Mouse (Mus musculus) stomach, embryonic 15.5 days (tissue): ENCODE measurements around the gene Mitf. TPM values are rescaled to one million over a fixed set of nuclear protein-coding genes. Genes with fewer than 3 reads are reported as not detected.

ENCODE experiments used
- ATAC-seq: fragments of 200-750 bp; cut with Nextera tagmentation; 2 replicates; pipeline ENCODE4 v1.8.0; 2017; ENCODE audit warnings: low read depth, moderate number of reproducible peaks, moderate TSS enrichment; ENCODE audit not compliant: insufficient read depth, low FRiP score
- H3K27ac ChIP-seq: fragments of 300-500 bp; sonication (generic); 2 replicates; pipeline ENCODE4 v1.5.1; 2015; ENCODE audit warnings: mild to moderate bottlenecking, inconsistent platforms
- H3K27me3 ChIP-seq: fragments of 300-500 bp; sonication (generic); replicated peaks from 2 replicates; pipeline ENCODE4 v1.6.1; 2015; ENCODE audit warnings: inconsistent platforms
- H3K36me3 ChIP-seq: fragments of 300-500 bp; sonication (generic); 2 replicates; pipeline ENCODE4 v1.6.1; 2015; ENCODE audit warnings: inconsistent platforms
- H3K4me1 ChIP-seq: fragments of 300-500 bp; sonication (generic); 2 replicates; pipeline ENCODE4 v1.6.1; 2015; ENCODE audit warnings: inconsistent platforms
- H3K4me2 ChIP-seq: fragments of 300-500 bp; sonication (generic); 2 replicates; pipeline ENCODE4 v1.6.1; 2015; ENCODE audit warnings: mild to moderate bottlenecking, inconsistent platforms
- H3K4me3 ChIP-seq: fragments of 300-500 bp; sonication (generic); replicated peaks from 2 replicates; pipeline ENCODE4 v1.5.1; 2015; ENCODE audit warnings: inconsistent platforms
- H3K9ac ChIP-seq: fragments of 300-500 bp; sonication (generic); 2 replicates; pipeline ENCODE4 v1.6.1; 2015; ENCODE audit warnings: inconsistent platforms
- H3K9me3 ChIP-seq: fragments of 300-500 bp; sonication (generic); 2 replicates; pipeline ENCODE4 v1.6.1; 2016; ENCODE audit warnings: inconsistent platforms
- WGBS: fragments of 180-500 bp; shearing (Covaris S2); methylation state at CpG from one replicate; pipeline ENCODE4 v1.1.7; 2015; 5-methylcytosine and 5-hydroxymethylcytosine counted together
- polyA plus RNA-seq: library from polyadenylated mRNA; unstranded; fragments of >200 nt; fragmentation: Nextera tagmentation; extraction: Ambion mirVana; gene quantifications from 2 replicates; pipeline ENCODE4 v1.2.1, GENCODE M21; 2015

The Mitf gene
- polyA plus RNA-seq, 1 experiment from 2014 or later, result 2.0 TPM

DNA sequence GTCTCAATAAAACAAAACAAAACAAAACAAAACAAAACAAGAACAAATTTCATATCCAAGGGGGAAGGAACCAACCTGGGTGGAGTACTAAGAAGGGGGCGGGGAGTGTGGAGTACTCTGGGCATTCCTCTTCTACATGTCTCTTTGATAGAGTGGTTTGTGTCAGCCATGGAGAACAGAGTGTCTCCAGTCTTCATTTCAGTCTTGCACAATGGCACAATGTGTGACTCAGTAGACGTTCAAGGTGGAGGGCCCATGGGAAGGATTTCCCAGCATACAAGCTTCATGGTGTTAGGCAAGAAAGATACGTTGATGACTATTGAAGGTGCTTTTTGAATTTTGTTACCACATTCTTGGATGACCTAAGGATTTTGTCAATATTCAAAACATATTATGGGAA is 117.4 kb downstream of the Mitf start:
- H3K27me3 ChIP-seq, result no peaks in the 10 kb centered on the region
- no peak for ATAC-seq
- H3K9me3 ChIP-seq, result no peaks in the 10 kb centered on the region
- H3K4me2 ChIP-seq, result no peak overlapping the region
- peaks cover 2% of the 10 kb centered on the region; the same call in 1 of the 2 replicates for H3K4me1 ChIP-seq
- H3K27ac ChIP-seq, result no peak overlapping the region
- no peaks in the 10 kb centered on the region for H3K36me3 ChIP-seq
- no peak overlapping the region for H3K9ac ChIP-seq
- 80% methylated on average over 3 of the region's 3 CpGs for WGBS
- no peak overlapping the region for H3K4me3 ChIP-seq

DNA sequence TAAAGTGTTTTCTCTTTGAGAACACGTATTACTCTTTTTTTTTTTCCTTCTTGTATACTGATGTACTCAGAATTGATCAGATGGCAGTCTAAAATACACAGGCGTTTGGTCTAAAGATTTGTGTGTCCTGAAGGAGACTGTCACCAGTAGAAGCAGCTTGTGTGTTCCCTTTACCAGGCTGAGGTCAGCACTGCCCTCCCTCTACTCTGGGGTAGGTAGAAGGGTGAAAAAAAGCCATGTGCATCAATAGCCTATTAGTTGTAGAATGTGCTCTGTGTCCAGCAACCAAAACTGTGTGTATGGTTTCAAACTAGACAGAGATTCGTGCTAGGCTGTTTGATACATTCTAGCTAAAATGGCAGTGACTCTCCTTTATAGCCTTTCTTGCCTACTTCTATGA is 122.2 kb downstream of the Mitf start:
- no peak overlapping the region for H3K4me3 ChIP-seq
- WGBS, result 50% methylated on average over 3 of the region's 3 CpGs

DNA sequence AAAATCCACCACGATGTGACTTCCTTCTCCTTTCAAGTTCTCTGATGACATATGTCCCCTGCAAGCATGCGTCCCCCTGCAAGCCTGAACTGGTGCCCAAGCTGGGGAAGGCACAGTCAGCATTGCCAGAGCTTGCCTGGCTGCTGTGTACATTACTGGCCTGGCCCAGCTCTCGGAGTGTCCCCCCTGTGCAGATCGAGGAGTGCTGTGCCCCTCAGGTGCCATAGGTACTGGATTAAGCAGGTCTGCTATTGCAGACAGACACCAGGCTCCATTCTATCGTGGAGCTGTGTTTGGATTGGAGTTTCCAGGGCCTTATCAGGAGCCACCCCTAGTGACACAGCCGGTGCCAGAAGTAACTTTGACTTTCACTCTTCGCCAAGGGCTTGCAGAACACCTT is 122.6 kb downstream of the Mitf start:
- Histone ChIP-seq H3K27ac (peak overlapping the region; percentile 11; the same call in 1 of the 2 replicates), H3K27me3 (no peaks in the 10 kb centered on the region), H3K4me1 (no peaks in the 10 kb centered on the region), H3K9me3 (no peaks in the 10 kb centered on the region), H3K4me3 (no peak overlapping the region), H3K4me2 (peak overlapping the region; percentile 28), H3K36me3 (no peaks in the 10 kb centered on the region), H3K9ac (no peak overlapping the region)
- ATAC-seq, result peak; percentile 76
- WGBS, result 52% methylated on average over 7 of the region's 7 CpGs

More for the DNA sequence above, 122.2 kb downstream of the Mitf start:
- no peaks in the 10 kb centered on the region for H3K27me3 ChIP-seq
- H3K27ac ChIP-seq, result peak overlapping the region; percentile 11; the same call in 1 of the 2 replicates
- no peaks in the 10 kb centered on the region for H3K9me3 ChIP-seq
- no peak for ATAC-seq
- H3K9ac ChIP-seq, result no peak overlapping the region
- no peaks in the 10 kb centered on the region for H3K4me1 ChIP-seq
- H3K36me3 ChIP-seq, result no peaks in the 10 kb centered on the region
- no peak overlapping the region for H3K4me2 ChIP-seq

DNA sequence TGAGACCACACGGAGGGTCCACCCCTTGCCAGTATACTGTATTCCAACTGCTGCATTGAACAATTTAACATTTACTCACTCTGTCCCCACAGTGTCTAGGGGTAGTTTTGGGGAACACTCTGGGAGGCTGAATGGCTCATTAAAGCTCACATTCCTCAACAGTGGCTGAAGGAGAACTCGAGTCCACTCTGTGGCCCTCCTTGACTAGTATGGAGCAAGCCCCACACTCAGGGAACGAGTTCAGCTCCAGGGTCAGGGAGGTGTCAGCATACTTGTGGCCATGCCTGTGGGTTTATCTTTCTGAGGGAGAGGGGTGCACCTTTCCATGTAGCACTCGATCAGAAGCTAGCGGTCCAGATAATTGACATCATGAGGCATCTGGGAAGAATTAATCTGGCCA is 130.3 kb downstream of the Mitf start:
- no peak overlapping the region for H3K27ac ChIP-seq
- no peak overlapping the region for H3K4me3 ChIP-seq
- H3K4me1 ChIP-seq, result no peaks in the 10 kb centered on the region
- no peaks in the 10 kb centered on the region for H3K36me3 ChIP-seq
- H3K4me2 ChIP-seq, result no peak overlapping the region
- no peak overlapping the region for H3K9ac ChIP-seq
- H3K9me3 ChIP-seq, result no peaks in the 10 kb centered on the region
- 77% methylated on average over 5 of the region's 5 CpGs for WGBS
- H3K27me3 ChIP-seq, result no peaks in the 10 kb centered on the region
- ATAC-seq, result no peak

DNA sequence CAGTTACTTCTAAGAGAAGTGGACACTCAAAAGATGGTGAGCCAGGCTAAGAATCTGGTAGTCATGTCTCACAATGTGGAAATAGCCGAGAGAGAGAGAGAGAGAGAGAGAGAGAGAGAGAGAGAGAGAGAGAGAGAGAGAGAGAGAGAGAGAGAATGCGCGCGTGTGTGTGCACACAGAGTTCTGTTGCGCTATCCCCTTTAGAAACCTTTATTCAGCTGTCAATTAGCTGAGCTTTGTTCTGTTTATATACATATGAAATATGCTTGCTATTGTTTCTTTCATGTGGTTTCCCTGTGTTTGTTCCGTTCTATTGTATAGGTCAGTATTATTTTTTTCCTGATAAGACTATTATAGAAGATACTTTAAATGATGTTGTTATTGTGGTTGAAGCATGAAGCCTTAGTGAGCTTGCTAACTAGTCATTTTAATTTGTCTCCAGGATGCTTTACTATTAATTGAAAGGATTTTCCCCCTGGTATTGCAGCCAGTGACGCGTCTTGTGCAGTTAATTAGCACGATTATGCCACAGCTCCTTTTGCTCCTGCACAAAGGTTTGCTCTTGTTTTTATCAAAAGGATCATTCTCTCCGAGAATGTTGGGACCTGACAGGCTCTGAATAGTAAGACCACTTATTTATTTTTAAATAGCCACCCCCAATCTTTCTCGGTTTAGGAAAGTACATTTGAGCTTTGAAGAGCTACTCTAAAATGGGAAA is 131.2 kb downstream of the Mitf start:
- 68% methylated on average over 11 of the region's 11 CpGs for WGBS
- no peaks in the 10 kb centered on the region for H3K9me3 ChIP-seq
- no peak overlapping the region for H3K4me3 ChIP-seq
- no peak overlapping the region for H3K4me2 ChIP-seq
- H3K9ac ChIP-seq, result no peak overlapping the region
- H3K27me3 ChIP-seq, result no peaks in the 10 kb centered on the region
- H3K4me1 ChIP-seq, result no peaks in the 10 kb centered on the region
- H3K27ac ChIP-seq, result no peak overlapping the region
- no peaks in the 10 kb centered on the region for H3K36me3 ChIP-seq
- no peak for ATAC-seq

DNA sequence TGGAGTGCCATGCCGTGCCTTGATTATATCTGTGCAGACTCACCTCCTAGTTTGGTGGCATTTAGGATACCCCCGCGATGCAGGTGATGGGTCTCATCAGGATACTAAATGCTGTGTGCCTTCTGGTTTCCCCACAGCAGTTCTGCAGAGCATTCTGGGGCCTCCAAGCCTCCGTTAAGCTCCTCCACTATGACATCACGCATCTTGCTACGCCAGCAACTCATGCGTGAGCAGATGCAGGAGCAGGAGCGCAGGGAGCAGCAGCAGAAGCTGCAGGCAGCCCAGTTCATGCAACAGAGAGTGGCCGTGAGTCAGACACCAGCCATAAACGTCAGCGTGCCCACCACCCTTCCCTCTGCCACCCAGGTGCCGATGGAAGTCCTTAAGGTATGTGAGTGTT is 134.1 kb downstream of the Mitf start:
- ATAC-seq, result no peak
- Histone ChIP-seq H3K4me1 (no peaks in the 10 kb centered on the region), H3K36me3 (no peaks in the 10 kb centered on the region), H3K27ac (no peak overlapping the region), H3K27me3 (no peaks in the 10 kb centered on the region), H3K9me3 (no peaks in the 10 kb centered on the region), H3K9ac (no peak overlapping the region), H3K4me3 (no peak overlapping the region), H3K4me2 (no peak overlapping the region)
- WGBS, result 81% methylated on average over 12 of the region's 12 CpGs

DNA sequence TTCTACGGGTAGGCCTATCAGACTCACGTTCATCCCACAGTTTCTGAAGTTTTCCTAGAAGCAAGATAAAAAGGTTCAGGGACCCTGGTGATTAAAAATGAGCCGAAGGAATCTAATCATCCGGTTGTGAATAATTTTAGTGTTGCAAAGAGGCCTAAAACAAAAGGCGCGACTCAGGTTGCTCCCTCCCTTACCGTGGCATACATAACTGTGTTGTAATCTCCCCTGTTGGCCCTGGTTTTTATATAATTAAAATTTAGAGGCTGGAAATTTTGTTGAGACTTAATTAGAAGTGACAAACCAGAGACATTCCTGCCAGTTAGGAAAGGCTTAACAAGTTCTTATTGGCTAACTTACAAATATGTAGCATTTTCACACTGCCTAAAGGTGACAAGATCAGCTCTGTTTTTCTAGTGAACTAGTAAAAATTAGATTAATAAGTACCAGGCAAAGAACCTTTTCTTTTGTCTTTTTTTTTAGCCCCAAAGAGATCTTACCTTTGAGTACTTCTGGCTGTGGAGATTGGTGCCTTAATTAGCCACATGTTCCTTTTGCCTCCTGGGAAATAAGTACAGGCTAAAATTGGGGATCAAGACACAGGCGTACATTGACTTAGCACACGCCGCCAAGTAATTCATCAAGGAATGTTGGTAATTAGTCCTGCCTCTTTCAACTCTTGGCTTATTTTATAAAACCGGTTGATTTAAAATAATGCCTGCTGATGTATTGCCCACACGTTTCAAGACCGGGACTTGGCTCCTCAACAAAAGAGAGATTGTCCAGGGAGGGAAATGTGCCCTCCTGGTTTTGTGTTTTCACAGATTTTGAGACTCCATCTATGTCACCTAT is 143.4 kb downstream of the Mitf start:
- Histone ChIP-seq H3K4me3 (no peak overlapping the region), H3K27me3 (no peaks in the 10 kb centered on the region), H3K27ac (no peak overlapping the region), H3K4me2 (no peak overlapping the region), H3K36me3 (no peaks in the 10 kb centered on the region), H3K4me1 (no peaks in the 10 kb centered on the region), H3K9ac (no peak overlapping the region), H3K9me3 (no peaks in the 10 kb centered on the region)
- WGBS, result 73% methylated on average over 13 of the region's 13 CpGs
- ATAC-seq, result no peak

DNA sequence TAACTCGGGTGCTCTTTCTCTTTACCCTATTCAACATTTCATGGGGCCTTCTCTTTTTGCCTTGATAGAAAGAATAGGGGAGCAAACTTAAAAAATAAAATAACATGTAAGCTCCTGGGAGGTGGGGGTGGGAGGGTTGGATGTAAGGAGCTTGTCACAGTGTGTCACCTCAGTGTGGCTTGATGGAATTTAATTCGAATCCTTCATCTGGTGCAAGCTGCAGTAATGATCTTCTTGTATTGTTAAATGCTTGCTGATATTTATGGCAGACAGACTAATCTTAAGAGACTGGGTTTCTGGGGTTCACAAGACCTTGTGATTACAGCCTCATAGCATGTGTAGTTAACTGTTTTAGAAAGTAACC is 144.0 kb downstream of the Mitf start:
- Histone ChIP-seq H3K4me2 (no peak overlapping the region), H3K9me3 (no peaks in the 10 kb centered on the region), H3K4me3 (no peak overlapping the region), H3K27me3 (no peaks in the 10 kb centered on the region), H3K4me1 (no peaks in the 10 kb centered on the region), H3K9ac (no peak overlapping the region), H3K36me3 (no peaks in the 10 kb centered on the region), H3K27ac (no peak overlapping the region)
- ATAC-seq, result no peak
- 70% methylated on average over 2 of the region's 2 CpGs for WGBS

DNA sequence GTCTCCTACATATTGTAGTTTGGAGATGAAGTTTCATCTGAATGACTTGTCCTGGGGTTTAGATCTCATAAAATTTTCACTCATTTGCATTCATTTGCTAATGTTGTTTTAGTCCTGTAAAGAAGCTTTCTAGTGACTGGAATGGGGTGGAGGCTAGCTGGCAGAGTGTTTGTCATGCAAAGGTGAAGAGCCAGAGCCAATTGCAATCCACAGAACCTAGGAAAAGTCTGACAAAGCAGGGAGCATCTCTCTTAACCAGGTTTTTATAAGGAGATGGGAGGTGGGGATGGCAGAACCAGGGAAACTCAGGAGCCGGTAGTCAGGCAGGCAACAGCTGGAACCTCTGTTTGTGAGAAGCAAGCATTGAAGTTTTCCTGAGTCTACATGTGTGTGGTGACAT is 144.9 kb downstream of the Mitf start:
- no peak for ATAC-seq
- Histone ChIP-seq H3K27me3 (no peaks in the 10 kb centered on the region), H3K27ac (no peak overlapping the region), H3K4me2 (no peak overlapping the region), H3K9ac (no peak overlapping the region), H3K9me3 (no peaks in the 10 kb centered on the region), H3K36me3 (no peaks in the 10 kb centered on the region), H3K4me1 (no peaks in the 10 kb centered on the region), H3K4me3 (no peak overlapping the region)
- WGBS, result 63% methylated on average over 1 of the region's 1 CpGs

DNA sequence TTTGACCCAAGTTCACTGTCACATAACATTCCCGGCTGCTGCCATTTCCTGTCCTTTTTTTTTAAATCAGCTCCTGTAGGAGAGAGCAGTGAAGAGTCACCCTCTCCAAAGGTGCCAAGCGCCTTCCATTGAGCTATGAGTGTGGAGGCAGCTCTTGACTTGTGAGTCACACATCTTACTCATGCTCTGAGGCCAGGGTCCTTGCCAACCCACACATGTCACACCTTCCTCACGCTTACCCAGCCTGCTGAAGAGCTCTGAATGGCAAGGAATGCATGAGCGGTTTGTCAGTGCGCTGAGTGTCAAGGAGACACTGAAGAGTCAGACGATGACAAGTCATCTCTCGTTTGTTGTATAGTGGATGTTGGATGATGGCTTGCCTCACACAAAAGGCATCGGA is 146.0 kb downstream of the Mitf start:
- Histone ChIP-seq H3K27ac (no peak overlapping the region), H3K9ac (no peak overlapping the region), H3K4me1 (no peaks in the 10 kb centered on the region), H3K9me3 (no peaks in the 10 kb centered on the region), H3K4me3 (no peak overlapping the region), H3K27me3 (no peaks in the 10 kb centered on the region), H3K4me2 (no peak overlapping the region), H3K36me3 (no peaks in the 10 kb centered on the region)
- WGBS, result 85% methylated on average over 8 of the region's 8 CpGs
- no peak for ATAC-seq

DNA sequence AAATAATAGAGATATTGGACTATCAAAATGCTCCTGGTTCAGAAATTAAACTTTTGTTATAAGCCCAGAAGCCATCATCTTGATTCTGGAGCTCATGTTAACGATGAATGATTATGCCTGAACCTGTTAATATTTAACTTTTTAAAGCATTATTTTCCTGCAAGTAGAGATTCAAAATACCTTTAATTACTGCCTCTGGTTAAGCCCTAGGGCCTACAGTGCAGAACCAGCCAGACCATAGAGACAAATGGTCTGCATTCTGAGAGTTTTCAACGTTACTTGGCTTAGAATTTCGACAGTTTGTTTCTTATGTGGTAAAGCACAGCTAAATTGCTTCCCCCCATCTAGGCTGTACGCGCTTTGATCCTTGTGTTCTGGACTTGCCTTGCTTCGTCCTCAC is 149.3 kb downstream of the Mitf start:
- no peaks in the 10 kb centered on the region for H3K4me1 ChIP-seq
- no peak overlapping the region for H3K4me3 ChIP-seq
- no peaks in the 10 kb centered on the region for H3K27me3 ChIP-seq
- no peak overlapping the region for H3K27ac ChIP-seq
- no peak for ATAC-seq
- H3K4me2 ChIP-seq, result no peak overlapping the region
- no peaks in the 10 kb centered on the region for H3K36me3 ChIP-seq
- 67% methylated on average over 6 of the region's 6 CpGs for WGBS
- H3K9me3 ChIP-seq, result no peaks in the 10 kb centered on the region
- H3K9ac ChIP-seq, result no peak overlapping the region

DNA sequence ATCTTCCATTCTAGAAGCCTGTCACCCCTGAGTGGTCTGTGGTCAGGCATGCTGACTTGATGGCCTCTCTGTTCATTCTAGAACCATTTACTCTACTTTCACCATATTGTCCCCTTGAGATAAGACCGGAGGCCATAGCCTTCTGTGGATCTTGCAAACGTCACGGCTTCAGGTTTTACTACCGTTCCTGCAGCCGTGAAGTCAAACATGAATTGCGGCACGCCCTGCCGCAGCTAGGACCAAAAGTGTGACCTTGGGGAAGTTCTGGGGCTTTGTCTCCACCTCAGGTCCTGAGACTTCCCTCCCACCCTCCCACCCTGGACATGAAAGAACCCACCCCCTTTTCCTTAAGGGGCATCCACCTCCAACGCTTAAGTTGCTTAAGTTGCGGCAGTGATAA is 149.8 kb downstream of the Mitf start:
- no peak overlapping the region for H3K4me3 ChIP-seq
- no peaks in the 10 kb centered on the region for H3K4me1 ChIP-seq
- ATAC-seq, result 0 out of 2 replicates have a peak, but pooled peaks have one; percentile 22
- H3K36me3 ChIP-seq, result no peaks in the 10 kb centered on the region
- no peaks in the 10 kb centered on the region for H3K9me3 ChIP-seq
- H3K27ac ChIP-seq, result no peak overlapping the region
- WGBS, result 75% methylated on average over 10 of the region's 10 CpGs
- H3K27me3 ChIP-seq, result no peaks in the 10 kb centered on the region
- no peak overlapping the region for H3K9ac ChIP-seq
- H3K4me2 ChIP-seq, result no peak overlapping the region
